Mouse (Mus musculus) limb, embryonic 14.5 days (tissue): ENCODE measurements around the gene Vps41. TPM values are rescaled to one million over a fixed set of nuclear protein-coding genes. Genes with fewer than 3 reads are reported as not detected.

Experiments
- ATAC-seq: fragments of 200-750 bp; cut with Nextera tagmentation; 2 replicates; pipeline ENCODE4 v1.8.0; 2017; ENCODE audit warnings: low read depth, moderate number of reproducible peaks, moderate TSS enrichment; ENCODE audit not compliant: low FRiP score
- DNase-seq: peaks from one replicate; pipeline ENCODE4 v3.0.0-alpha.2; 2015; ENCODE audit warnings: low spot score
- H3K27ac ChIP-seq: fragments of 300-500 bp; sonication (generic); replicated peaks from 2 replicates; pipeline ENCODE4 v1.5.1; 2014; ENCODE audit warnings: low read depth, mild to moderate bottlenecking, low read length, moderate library complexity, mixed read lengths
- H3K27me3 ChIP-seq: fragments of 300-500 bp; sonication (generic); 2 replicates; pipeline ENCODE4 v1.6.1; 2014; ENCODE audit warnings: low read length, mixed read lengths; ENCODE audit not compliant: control insufficient read depth, insufficient read depth
- H3K36me3 ChIP-seq: fragments of 300-500 bp; sonication (generic); 2 replicates; pipeline ENCODE4 v1.6.1; 2014; ENCODE audit warnings: mild to moderate bottlenecking, low read length, moderate library complexity, mixed read lengths; ENCODE audit not compliant: control insufficient read depth, insufficient read depth
- H3K4me1 ChIP-seq: fragments of 300-500 bp; sonication (generic); 2 replicates; pipeline ENCODE4 v1.6.1; 2014; ENCODE audit warnings: antibody characterized with exemption, low read length, mixed read lengths; ENCODE audit not compliant: control insufficient read depth, insufficient read depth
- H3K4me2 ChIP-seq: fragments of 300-500 bp; sonication (generic); replicated peaks from 2 replicates; pipeline ENCODE4 v1.6.1; 2014; ENCODE audit warnings: low read depth, mild to moderate bottlenecking, low read length, moderate library complexity; ENCODE audit not compliant: severe bottlenecking
- H3K4me3 ChIP-seq: fragments of 300-500 bp; sonication (generic); replicated peaks from 2 replicates; pipeline ENCODE4 v1.5.1; 2014; ENCODE audit warnings: low read length
- H3K9ac ChIP-seq: fragments of 300-500 bp; sonication (generic); 2 replicates; pipeline ENCODE4 v1.6.1; 2014; ENCODE audit warnings: mild to moderate bottlenecking, low read depth, low read length, moderate library complexity; ENCODE audit not compliant: severe bottlenecking
- H3K9me3 ChIP-seq: fragments of 300-500 bp; sonication (generic); 2 replicates; pipeline ENCODE4 v1.6.1; 2016; ENCODE audit warnings: low read length; ENCODE audit not compliant: control insufficient read depth
- POLR2A ChIP-seq: fragments of 200-500 bp; IDR thresholded peaks from 2 replicates; pipeline ENCODE4 v1.8.0; 2012; ENCODE audit warnings: inconsistent platforms, mild to moderate bottlenecking, moderate library complexity, borderline replicate concordance; ENCODE audit not compliant: insufficient read depth, insufficient read length; ENCODE audit errors: extremely low read depth
- WGBS: fragments of 180-500 bp; shearing (Covaris S2); extraction: QIAGEN DNeasy Blood & Tissue Kit; methylation state at CpG from one replicate; pipeline ENCODE4 v1.1.7; 2014; 5-methylcytosine and 5-hydroxymethylcytosine counted together
- polyA plus RNA-seq, 2 experiments: library from polyadenylated mRNA; depleted of rRNA in 1 of 2; stranded (reverse) in 1 of 2; unstranded in 1 of 2; fragments of >200 nt; fragmentation: Nextera tagmentation in 1 of 2; extraction: Ambion mirVana in 1 of 2; gene quantifications; 2 replicates each; pipeline versions ENCODE4 v1.2.1 to v1.2.3; 2012 to 2014

Vps41 gene
- 35.2 and 39.8 TPM in 2 replicates for polyA plus RNA-seq (2012; rRNA removed)
- 68.5 and 74.9 TPM in 2 replicates for polyA plus RNA-seq (2014; fragmentation: Nextera tagmentation; extraction: Ambion mirVana)

GRCm38 (mm10) chr13:18717185-18717584 lies at the start of gene Vps41:
Vps41 (plus strand) TSS chr13:18717286.
- 0 out of 2 replicates have a peak, but pooled peaks have one; percentile 73 for TF ChIP-seq POLR2A
- peak; percentile 88 for DNase-seq
- H3K27ac ChIP-seq, result peak within 1 kb of the TSS; percentile 28; the same call in 1 of the 2 replicates
- H3K27me3 ChIP-seq, result no peaks in the 10 kb centered on the region
- H3K4me3 ChIP-seq, result peak within 1 kb of the TSS; percentile 85
- no peaks in the 10 kb centered on the region for H3K9me3 ChIP-seq
- H3K9ac ChIP-seq, result peak within 1 kb of the TSS; percentile 75
- no peaks in the 10 kb centered on the region for H3K36me3 ChIP-seq
- peak within 1 kb of the TSS; percentile 63 for H3K4me2 ChIP-seq
- peaks cover 9% of the 10 kb centered on the region for H3K4me1 ChIP-seq
- peak; percentile 98 for ATAC-seq
- 0% methylated on average over 21 of the region's 21 CpGs for WGBS

- H3K36me3 ChIP-seq, result no peaks in the 10 kb centered on the region
- 35% methylated on average over 7 of the region's 7 CpGs for WGBS
- no peak for TF ChIP-seq POLR2A
- H3K27ac ChIP-seq, result no peak overlapping the region
- no peak overlapping the region for H3K9ac ChIP-seq
- H3K4me1 ChIP-seq, result no peaks in the 10 kb centered on the region
- DNase-seq (peak; percentile 61), ATAC-seq (no peak)
- no peak overlapping the region for H3K4me2 ChIP-seq
- H3K4me3 ChIP-seq, result no peak overlapping the region
- no peaks in the 10 kb centered on the region for H3K27me3 ChIP-seq
- H3K9me3 ChIP-seq, result no peaks in the 10 kb centered on the region
Observed at GRCm38 (mm10) chr13:18698518-18699065, 18.5 kb upstream of the Vps41 start.

- no peak for ATAC-seq
- Histone ChIP-seq H3K4me1 (no peaks in the 10 kb centered on the region), H3K27me3 (no peaks in the 10 kb centered on the region), H3K4me3 (no peak overlapping the region), H3K36me3 (no peaks in the 10 kb centered on the region), H3K9me3 (no peaks in the 10 kb centered on the region), H3K27ac (no peak overlapping the region), H3K9ac (no peak overlapping the region), H3K4me2 (no peak overlapping the region)
- DNase-seq, result no peak
- WGBS, result 85% methylated on average over 1 of the region's 1 CpGs
- TF ChIP-seq POLR2A, result no peak
Observed at GRCm38 (mm10) chr13:18711685-18712084, 5.4 kb upstream of the Vps41 start.

- Histone ChIP-seq H3K9me3 (no peaks in the 10 kb centered on the region), H3K36me3 (no peaks in the 10 kb centered on the region), H3K4me1 (peaks cover 9% of the 10 kb centered on the region), H3K4me3 (peak overlapping the region; percentile 85), H3K4me2 (peak overlapping the region; percentile 29; the same call in 1 of the 2 replicates), H3K27ac (no peak overlapping the region), H3K9ac (no peak overlapping the region), H3K27me3 (no peaks in the 10 kb centered on the region)
- no peak for TF ChIP-seq POLR2A
- WGBS, result 46% methylated on average over 5 of the region's 5 CpGs
- DNase-seq (no peak), ATAC-seq (0 out of 2 replicates have a peak, but pooled peaks have one; percentile 14)
Observed at GRCm38 (mm10) chr13:18716707-18717106, 379 bp upstream of the Vps41 start.

- Histone ChIP-seq H3K27me3 (no peaks in the 10 kb centered on the region), H3K27ac (no peak overlapping the region), H3K9ac (no peak overlapping the region), H3K36me3 (peaks cover 3% of the 10 kb centered on the region; the same call in 1 of the 2 replicates), H3K4me2 (no peak overlapping the region), H3K4me1 (peaks cover 9% of the 10 kb centered on the region), H3K9me3 (no peaks in the 10 kb centered on the region), H3K4me3 (no peak overlapping the region)
- DNase-seq, result no peak
- WGBS, result 78% methylated on average over 5 of the region's 5 CpGs
- no peak for TF ChIP-seq POLR2A
- ATAC-seq, result no peak
Observed at GRCm38 (mm10) chr13:18718461-18718860, 1.4 kb downstream of the Vps41 start.
